Mouse (Mus musculus) testis, postnatal 14 days (tissue): ENCODE results near the gene Sptssb.

ENCODE experiments used
- DNase-seq: peaks from one replicate; pipeline ENCODE4 v3.0.0; 2021; ENCODE audit warnings: low spot score

Gene Sptssb

DNA sequence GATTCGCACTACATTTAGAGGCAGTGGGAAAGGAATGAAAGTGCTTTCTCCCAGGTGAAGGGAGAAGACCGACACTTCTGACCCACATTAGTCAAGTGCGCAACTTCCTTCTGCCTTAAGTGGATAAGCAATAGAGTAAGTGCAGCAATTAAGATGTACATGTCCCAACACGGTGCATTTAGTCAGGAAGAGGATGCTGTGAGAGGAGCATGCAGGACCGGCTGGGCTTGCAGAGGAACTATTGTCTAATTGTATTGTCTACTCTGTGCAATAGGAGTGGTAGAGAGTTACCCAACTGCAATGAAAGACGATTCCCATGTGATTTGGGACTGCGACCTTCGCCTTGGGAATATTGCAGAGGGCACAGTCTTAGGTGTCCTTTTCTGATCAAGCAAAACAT is 30.2 kb downstream of the Sptssb start:
- no peak for DNase-seq

DNA sequence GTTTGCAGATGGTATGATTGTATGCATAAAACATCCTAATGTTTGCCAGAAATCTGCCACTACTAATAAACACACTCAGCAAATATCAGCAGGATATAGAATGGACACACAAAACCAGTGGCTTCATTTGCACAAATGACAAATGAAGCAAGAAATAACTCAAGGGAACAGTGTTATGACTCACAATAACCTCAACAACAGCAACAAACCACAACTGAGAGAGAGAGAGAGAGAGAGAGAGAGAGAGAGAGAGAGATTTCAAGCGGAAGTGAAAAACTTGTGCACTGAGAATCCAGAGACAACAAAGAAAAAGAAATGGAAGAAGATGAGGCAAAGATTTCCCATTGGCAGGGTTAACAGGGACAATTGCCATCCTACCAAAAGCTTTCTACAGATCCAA is 35.2 kb downstream of the Sptssb start:
- DNase-seq: no peak

DNA sequence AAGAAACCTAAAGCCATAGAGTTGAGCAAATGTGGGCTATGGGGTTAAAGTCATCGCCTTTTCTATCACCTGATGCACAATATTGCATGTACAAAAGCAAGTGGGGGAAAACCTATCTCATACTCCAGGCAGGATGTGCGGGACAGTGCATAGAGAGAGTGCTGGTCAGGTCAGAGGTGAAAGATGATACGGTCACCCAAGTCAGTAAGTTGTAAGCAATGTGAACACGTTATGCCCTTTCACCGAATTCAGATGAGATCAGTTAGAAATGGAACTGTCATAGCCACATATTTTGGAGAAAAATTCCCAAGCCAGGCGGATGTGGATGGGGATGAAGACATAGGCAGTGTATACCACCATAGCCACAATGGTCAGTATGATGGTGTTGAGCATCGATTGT is 39.1 kb downstream of the Sptssb start:
- DNase-seq: no peak

DNA sequence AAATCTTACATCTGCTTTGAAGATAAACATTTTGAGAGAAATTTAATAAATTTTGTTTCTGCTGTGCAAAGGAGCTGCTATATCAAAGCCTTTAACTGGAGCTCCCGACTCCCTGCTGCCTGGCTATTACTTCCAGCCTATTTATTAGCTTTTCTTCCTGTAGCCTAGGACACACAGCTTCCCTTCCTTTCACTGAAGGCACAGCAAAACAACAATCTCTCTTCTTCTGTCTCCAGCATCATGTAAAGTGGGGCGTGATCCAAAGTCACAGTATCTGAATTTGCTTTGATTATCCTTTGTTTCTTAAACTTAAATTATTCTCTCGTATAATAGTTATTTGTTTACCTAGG is 39.9 kb downstream of the Sptssb start:
- DNase-seq: no peak

DNA sequence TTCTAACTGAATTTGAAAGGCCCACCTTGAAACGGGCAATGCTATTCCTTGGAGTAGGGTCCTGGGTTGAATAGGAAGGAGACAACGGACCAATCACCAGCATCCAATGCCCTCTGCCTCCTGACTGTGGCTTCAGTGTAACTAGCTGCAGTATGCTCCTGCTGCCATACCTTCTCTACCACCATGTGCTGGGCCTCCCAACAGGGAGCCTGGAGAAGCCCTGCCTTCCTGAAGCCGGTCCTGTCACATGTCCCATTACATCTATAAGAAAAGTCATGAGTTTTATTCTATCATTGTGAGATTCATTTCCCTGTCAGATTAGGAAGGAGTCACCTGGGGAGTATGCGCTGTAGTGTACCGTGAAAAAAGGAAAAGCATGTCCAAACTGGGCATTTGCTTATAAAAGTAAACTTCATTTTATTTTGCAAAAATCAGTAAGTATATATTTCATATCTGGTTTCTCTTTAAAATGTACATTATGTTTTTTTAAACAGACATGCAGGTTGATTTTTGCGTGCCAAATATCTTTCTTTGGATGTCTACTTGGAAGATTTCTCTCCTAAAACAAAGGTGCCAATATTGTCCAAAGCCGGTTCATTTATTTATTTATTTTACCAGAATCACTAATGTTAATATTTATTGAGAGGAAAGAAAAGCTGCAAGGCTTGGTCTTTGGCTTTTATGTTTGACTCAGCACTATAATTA is 40.4 kb downstream of the Sptssb start:
- DNase-seq: no peak

DNA sequence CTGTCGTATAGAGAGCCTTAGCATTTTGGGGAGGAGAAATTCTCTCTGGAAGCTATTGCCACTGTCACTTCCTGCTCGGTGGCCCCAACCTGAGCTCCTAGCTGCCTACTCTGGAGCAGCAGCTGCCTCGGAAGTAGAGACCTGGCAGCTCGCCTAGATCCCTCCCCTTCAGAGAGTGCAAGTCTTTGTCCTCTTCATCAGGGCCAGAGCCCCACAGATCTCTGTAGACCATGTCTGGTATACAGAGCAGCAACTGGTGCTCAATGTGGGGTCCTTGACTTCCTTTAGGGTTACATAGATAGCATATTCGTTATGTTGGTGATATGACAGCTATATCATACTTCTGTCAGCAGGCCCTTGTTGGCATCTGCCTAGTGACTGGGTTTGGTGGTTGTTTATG is 41.3 kb downstream of the Sptssb start:
- no peak for DNase-seq

DNA sequence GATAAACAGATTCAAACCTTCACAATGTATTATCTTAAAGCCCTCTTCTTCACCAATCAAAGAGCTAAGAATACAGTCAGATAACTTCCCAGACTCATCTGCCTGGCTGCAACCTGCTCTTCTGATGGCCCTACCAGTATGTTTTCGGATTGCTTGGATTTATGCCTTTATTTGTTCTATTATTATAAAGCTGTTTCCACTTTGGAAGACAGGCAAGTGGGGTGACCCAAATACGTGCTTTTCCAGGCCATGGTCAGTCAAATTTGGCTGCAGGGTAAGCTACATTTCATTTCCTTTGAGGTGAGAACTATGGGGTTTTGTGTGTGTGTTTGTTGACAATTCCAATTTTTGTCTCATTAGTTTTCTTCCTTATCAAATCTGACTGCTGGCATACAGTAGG is 43.2 kb downstream of the Sptssb start:
- DNase-seq: no peak

DNA sequence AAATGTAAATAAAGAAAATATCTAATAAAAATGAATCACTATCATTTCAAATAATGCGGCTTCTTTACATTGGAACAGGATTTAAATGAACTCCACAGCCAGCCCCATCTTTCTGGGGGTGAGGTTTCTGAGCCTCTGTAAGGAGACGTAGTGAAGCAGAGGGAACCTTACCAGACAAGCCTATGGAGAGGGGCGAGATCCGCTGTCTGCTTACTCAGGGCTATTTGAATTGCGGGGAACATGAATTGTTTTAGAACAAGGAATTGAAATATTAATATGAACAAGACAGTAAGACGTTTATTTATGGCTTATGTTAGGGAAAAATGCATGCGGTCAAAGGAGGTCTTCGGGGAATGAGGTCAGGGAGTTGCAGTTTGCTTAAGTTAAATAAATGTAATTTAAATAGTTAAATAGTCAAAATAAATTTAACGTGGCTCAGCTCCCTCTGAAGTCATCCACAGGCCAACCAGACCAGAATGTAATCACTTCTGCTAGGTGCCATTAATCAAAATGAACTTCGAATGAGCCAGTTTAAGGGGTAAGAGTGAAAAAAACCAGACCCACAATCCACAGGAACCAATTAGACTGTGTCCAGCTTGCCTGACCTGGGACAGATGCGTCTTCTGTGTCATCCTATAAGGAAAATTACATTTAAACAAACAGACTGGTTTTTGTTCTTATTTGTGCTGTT is 46.6 kb downstream of the Sptssb start:
- no peak for DNase-seq

DNA sequence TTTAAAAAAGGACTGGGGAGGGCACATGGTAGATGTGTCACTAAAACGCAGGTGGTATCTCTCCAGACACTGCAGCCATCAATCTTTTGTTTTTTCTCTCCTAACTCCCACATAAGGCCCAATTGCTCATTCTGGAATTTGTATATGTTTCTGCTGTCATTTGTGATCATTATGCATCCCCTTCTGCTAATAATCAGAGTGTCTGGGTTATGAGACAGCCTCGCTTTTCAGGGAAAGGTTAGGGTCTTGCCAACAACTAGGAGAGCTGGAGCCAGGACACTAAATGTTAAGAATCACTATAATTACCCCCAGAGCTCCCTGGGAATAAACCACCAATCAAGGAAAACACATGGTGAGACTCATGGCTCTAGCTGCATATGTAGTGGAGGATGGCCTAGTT is 47.3 kb downstream of the Sptssb start:
- DNase-seq: no peak

DNA sequence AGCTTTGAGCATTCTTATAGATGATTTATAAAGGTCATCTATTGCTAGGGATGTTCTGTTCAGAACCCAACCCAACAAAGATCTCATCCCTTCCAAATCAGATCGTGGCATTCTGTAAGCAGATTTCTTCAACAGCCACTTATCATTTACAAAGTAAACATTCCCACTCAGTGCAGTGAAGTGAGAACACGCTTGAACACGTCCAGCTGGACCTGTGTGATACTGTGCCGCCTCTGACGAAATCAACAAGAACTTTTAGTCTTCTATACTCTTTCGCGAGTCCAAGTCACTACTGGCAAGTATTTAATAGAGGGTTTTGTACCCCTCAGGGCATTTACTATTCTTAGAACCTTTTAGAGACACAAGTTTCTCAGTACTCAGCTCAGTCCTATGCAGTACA is 51.3 kb downstream of the Sptssb start:
- no peak for DNase-seq

DNA sequence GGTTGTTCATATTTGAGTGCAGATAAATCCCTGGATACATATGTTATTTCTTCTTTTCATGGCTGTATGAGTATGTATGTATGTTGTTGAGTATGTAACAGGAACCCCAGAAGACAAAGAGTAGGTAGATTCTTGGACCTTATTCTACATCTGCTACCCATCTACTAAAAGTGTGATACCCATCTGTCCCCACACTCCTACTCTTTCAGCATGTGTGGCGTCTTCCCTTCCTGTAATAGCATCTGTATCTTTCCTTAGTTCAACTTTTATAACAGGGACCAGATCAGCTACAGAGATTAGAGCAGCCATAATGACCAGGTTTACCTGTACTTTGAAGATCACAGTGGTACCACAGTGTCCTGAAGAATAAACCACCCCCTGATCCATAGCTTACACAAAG is 56.6 kb downstream of the Sptssb start:
- DNase-seq: no peak

DNA sequence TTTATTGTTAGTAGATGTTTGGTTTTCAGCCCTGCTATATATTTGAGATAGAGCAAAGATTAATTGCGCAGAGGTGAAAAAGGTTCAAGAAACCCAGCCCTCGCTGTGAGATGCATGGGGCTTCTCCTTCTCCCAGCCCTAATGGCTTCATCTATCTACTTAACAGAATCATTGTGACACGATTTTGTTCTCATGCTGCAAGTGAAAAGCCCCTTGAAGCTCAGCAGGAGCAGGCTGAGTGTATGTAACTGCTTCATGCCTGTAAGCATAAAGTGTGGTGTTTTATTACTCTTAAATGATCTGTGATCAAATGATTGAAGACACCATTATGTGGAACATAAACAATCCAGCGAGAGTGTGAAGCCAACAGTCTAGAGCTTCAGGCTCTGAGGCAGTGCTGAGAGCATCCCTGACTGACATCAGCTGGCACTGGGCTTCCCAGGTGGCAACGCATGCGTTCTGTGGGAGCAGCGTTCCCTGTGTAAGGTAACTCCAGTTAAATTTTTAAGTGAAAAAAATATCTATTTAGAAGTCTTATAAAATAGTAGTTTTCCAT is 58.8 kb downstream of the Sptssb start:
- DNase-seq: no peak

DNA sequence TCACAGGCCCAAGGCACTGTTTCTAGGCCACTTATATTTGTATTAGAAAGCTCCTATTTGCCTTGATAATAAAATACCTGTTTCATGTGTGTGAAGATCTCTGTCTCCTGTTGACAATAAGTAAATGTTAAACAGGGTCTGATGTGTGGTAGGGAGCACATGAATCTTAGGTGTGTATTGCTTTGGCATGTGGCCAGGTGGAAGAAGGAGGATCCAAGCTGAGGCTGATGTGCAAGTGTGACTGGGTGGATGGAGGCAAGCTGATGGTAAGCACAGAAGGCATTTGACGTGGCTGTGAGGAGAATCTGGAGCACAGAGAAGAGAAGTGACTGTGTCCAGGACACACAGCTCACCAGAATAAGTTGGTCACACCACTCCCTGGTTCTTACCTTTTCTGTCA is 60.6 kb downstream of the Sptssb start:
- no peak for DNase-seq

DNA sequence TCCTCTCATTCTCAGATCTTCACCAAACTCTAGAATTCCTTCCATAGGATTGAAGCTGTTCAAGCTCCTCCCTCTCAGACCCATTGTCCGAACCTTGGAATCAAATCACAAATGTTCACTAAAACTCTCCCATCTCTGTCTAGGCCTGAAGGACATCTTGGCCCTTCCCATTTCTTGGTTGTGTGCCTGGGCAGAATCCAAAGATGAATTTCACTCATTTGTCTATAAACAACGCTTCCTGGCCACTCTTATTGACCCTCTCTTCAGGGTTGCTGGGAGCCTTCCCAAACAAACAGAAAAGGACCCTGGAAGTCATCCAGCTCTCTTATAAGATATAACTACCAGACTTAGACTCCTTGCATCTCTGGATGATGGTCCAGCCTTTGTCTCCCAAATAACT is 61.8 kb downstream of the Sptssb start:
- no peak for DNase-seq

DNA sequence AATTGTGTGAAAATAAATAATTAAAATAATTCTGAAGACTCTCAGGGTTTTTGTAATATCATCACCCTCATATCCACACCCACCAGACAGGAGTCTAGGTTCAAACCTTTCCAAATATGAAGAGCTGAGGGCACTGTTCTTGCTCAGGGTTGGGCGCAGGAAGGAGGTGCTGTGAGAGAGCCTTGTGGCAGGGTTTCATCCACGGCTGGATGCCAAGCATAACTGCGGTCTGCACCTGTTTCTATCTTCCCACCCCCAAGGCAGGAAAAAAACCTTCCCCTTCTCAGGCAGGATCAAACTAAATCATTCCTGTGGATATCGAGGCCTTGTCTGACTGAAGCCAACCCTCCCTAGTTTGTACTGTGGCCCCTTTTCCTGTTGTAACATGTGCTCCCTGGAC is 62.2 kb downstream of the Sptssb start:
- no peak for DNase-seq

DNA sequence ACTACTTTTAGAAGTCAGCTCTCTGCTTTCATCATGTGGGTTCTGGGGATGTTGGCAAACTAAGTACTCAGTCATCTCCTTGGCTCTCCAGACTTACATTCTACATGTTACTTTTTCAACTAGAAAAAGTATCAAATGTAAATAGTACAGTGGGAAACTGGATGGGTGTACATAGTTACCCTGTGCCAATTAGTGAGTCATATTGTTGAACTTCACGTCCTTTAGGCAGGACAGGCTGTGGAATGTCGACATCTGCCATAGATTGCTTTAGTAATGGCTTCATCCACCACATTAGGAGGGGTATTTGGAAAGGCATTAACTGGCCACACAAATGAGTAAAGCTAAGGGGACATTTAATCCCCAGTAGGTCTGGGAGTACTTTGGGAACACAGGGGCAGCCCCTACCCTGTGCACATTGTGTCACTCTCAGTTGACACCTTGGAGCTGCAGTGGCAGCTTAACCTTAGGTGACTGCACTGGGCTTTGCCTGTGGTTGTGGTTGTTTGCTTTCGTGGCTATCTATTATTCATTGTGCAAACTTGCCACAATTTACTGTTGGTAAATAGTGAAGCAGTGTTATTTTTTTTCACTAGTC is 66.8 kb downstream of the Sptssb start:
- DNase-seq: no peak

DNA sequence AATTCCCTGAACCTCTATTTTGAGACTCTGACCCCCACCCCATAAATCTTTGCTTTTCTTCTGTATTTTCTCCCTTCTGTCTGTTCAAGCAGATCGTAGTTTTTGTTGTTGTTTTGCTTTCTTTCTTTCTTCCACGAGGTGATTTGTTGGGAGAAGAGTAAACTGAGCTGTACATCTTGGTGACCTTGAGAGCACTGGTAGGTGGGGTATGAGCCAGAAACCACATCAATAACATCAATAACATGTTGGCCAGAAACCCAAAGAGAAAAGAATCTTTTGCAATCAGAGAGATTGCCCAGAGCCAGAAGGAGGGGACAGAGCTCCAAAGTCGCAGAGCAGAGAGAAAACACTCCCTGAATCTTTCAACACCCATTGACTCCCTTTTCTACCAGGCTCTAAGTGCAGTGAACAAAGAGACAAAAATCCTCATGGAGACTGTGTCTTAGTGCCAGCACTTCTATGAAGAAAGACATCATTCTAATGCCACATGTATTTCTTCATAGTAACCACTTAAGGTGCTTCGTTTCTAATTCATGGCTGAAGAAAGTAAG is 80.4 kb downstream of the Sptssb start:
- no peak for DNase-seq

DNA sequence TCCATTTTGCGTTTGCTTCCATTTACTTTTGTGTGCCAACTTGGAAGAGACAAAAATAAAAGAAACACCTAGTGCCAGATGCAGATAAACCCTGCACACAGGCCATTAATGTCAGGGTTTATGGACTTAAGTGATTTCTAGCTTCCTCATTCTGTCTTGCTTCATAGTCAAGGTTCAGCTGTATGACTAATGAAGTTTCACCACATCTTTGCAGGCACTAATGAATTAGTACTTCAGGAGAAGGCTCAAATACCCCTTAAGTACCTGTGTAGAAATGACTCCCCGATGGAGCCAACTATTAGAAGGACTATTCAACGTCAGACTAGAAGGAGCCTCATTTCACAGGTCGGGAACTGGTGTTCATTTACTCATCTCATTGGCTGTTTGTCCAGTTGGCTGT is 86.4 kb downstream of the Sptssb start:
- DNase-seq: no peak
